10 mouse cellular contexts compared by ENCODE assay signal in the genomic region with DNA sequence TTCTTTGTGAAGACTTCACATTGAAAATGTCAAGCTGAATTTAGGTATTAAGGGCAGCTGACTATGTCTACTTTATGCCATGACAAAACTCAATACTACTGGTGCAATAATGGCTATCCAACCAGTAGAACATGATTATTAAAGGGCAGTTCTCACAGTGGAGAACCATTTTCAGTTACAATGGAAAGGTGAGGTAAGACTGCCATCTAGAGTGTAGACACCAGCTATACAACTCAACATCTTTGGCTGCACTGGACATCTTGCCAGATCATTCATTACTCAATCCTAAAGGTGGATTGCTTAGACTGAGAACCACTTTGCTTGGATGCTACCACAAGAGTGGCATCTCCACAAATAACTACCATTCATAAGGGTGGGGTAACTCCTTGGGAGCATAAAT. TPM values are rescaled to one million over a fixed set of nuclear protein-coding genes. Genes with fewer than 3 reads are reported as not detected.
DNase-seq lines count a peak whose midpoint lies in the region; ATAC-seq and TF ChIP-seq lines count a peak whose summit lies in the region.
"Had no signal": no experiment of that assay in that cellular context is flagged by ENCODE, and none has a peak within 500 bp of the region (broad histone marks: within the 10 kb centered on the region; RNA-seq: fewer than 3 reads in every experiment).

No protein-coding gene starts in this region.

- peak; percentile 70 for TF ChIP-seq CTCF in kidney, postnatal 0 days (IDR thresholded peaks at IDR 0.05; ENCODE audit: low read depth)

- no peaks in the 10 kb centered on the region for H3K27me3 ChIP-seq in embryonic facial prominence, embryonic 11.5 days (ENCODE audit: control insufficient read depth, insufficient read depth, low read length)
- H3K27me3 ChIP-seq in embryonic facial prominence, embryonic 10.5 days (replicated peaks; ENCODE audit: low read depth, poor library complexity, severe bottlenecking) = peaks cover 25% of the 10 kb centered on the region
- no peaks in the 10 kb centered on the region for H3K27me3 ChIP-seq in kidney, postnatal 0 days (ENCODE audit: insufficient read depth, low read length)
- H3K27me3 ChIP-seq in kidney, embryonic 16.5 days (ENCODE audit: insufficient read depth, low read length) = 0 out of 2 replicates have a peak, but pooled peaks cover 2% of the 10 kb centered on the region
- H3K27me3 ChIP-seq: hindbrain, embryonic 15.5 days had no signal

- H3K4me2 ChIP-seq in embryonic facial prominence, embryonic 11.5 days (ENCODE audit: low read depth, low read length) = no peak overlapping the region
- H3K4me2 ChIP-seq in kidney, postnatal 0 days (ENCODE audit: low read length) = no peak overlapping the region
- no peak overlapping the region for H3K4me2 ChIP-seq in kidney, embryonic 16.5 days (replicated peaks; ENCODE audit: low read depth, low read length)
- H3K4me2 ChIP-seq: hindbrain, embryonic 15.5 days; limb, embryonic 12.5 days had no signal

- no peak overlapping the region for H3K27ac ChIP-seq in embryonic facial prominence, embryonic 11.5 days (replicated peaks; ENCODE audit: low read depth, low read length)
- H3K27ac ChIP-seq in embryonic facial prominence, embryonic 10.5 days (replicated peaks) = no peak overlapping the region
- H3K27ac ChIP-seq in kidney, postnatal 0 days = no peak overlapping the region
- H3K27ac ChIP-seq in kidney, embryonic 16.5 days (ENCODE audit: low read length) = no peak overlapping the region
- H3K27ac ChIP-seq: hindbrain, embryonic 15.5 days; limb, embryonic 12.5 days had no signal

- no peaks in the 10 kb centered on the region for H3K9me3 ChIP-seq in embryonic facial prominence, embryonic 11.5 days (replicated peaks; ENCODE audit: control insufficient read depth, low read length)
- no peaks in the 10 kb centered on the region for H3K9me3 ChIP-seq in embryonic facial prominence, embryonic 10.5 days
- H3K9me3 ChIP-seq in kidney, postnatal 0 days (replicated peaks; ENCODE audit: low read length) = no peaks in the 10 kb centered on the region
- H3K9me3 ChIP-seq in kidney, embryonic 16.5 days (ENCODE audit: low read length) = no peaks in the 10 kb centered on the region
- H3K9me3 ChIP-seq: hindbrain, embryonic 15.5 days; limb, embryonic 12.5 days had no signal

- DNase-seq in embryonic facial prominence, embryonic 11.5 days (ENCODE audit: low spot score) = peak; percentile 19
- DNase-seq in embryonic facial prominence, embryonic 10.5 days (ENCODE audit: low spot score) = no peak
- DNase-seq in kidney, postnatal 0 days (ENCODE audit: low spot score) = peak; percentile 51
- DNase-seq in ES-CJ7 (ENCODE audit: low read depth, low spot score) = peak; percentile 6
- DNase-seq in kidney, postnatal 36 days = peak; percentile 5 to 32
- DNase-seq in urinary bladder, postnatal 25 days (ENCODE audit: low spot score) = no peak
- no peak for DNase-seq in urinary bladder, adult 2 months (ENCODE audit: low spot score)

- no peaks in the 10 kb centered on the region for H3K4me1 ChIP-seq in embryonic facial prominence, embryonic 11.5 days (ENCODE audit: control insufficient read depth, insufficient read depth, low read length)
- no peaks in the 10 kb centered on the region for H3K4me1 ChIP-seq in embryonic facial prominence, embryonic 10.5 days
- no peaks in the 10 kb centered on the region for H3K4me1 ChIP-seq in kidney, postnatal 0 days (replicated peaks; ENCODE audit: insufficient read depth, low read length)
- H3K4me1 ChIP-seq in kidney, embryonic 16.5 days (ENCODE audit: insufficient read depth, low read length) = no peaks in the 10 kb centered on the region
- H3K4me1 ChIP-seq: hindbrain, embryonic 15.5 days; limb, embryonic 12.5 days had no signal

- H3K4me3 ChIP-seq in embryonic facial prominence, embryonic 11.5 days (ENCODE audit: low read depth, low read length) = no peak overlapping the region
- H3K4me3 ChIP-seq in embryonic facial prominence, embryonic 10.5 days = no peak overlapping the region
- no peak overlapping the region for H3K4me3 ChIP-seq in kidney, postnatal 0 days (replicated peaks; ENCODE audit: low read depth, low read length)
- no peak overlapping the region for H3K4me3 ChIP-seq in kidney, embryonic 16.5 days (ENCODE audit: low read length)
- H3K4me3 ChIP-seq: hindbrain, embryonic 15.5 days; limb, embryonic 12.5 days had no signal

- no peaks in the 10 kb centered on the region for H3K36me3 ChIP-seq in embryonic facial prominence, embryonic 11.5 days (replicated peaks; ENCODE audit: control insufficient read depth, insufficient read depth, low read depth, low read length)
- H3K36me3 ChIP-seq in embryonic facial prominence, embryonic 10.5 days (replicated peaks) = no peaks in the 10 kb centered on the region
- H3K36me3 ChIP-seq in kidney, postnatal 0 days (ENCODE audit: insufficient read depth, low read length) = no peaks in the 10 kb centered on the region
- no peaks in the 10 kb centered on the region for H3K36me3 ChIP-seq in kidney, embryonic 16.5 days (ENCODE audit: insufficient read depth, low read length)
- H3K36me3 ChIP-seq: hindbrain, embryonic 15.5 days; limb, embryonic 12.5 days had no signal

- no peak for ATAC-seq in embryonic facial prominence, embryonic 11.5 days (replicated peaks; ENCODE audit: insufficient number of reproducible peaks, low FRiP score, low TSS enrichment, low read depth)
- no peak for ATAC-seq in kidney, postnatal 0 days (replicated peaks; ENCODE audit: low FRiP score, low read depth)
- no peak for ATAC-seq in kidney, embryonic 16.5 days (ENCODE audit: low FRiP score, low TSS enrichment)

- H3K9ac ChIP-seq in embryonic facial prominence, embryonic 11.5 days (replicated peaks; ENCODE audit: low read length) = no peak overlapping the region
- no peak overlapping the region for H3K9ac ChIP-seq in kidney, postnatal 0 days (ENCODE audit: low read depth, low read length)
- H3K9ac ChIP-seq in kidney, embryonic 16.5 days (replicated peaks; ENCODE audit: low read length) = no peak overlapping the region
- H3K9ac ChIP-seq: hindbrain, embryonic 15.5 days; limb, embryonic 12.5 days had no signal

RNA-seq across cellular contexts. Expression of a gene that starts 37.3 kb away (rescaled TPM):
- polyA plus RNA-seq in embryonic facial prominence, embryonic 11.5 days (2014; fragmentation: Nextera tagmentation; extraction: Ambion mirVana) = 0.81 and 1.1 TPM in 2 replicates
- 0.19 and 0.30 TPM in 2 replicates for polyA plus RNA-seq in embryonic facial prominence, embryonic 10.5 days (2016; fragmentation: Nextera tagmentation; extraction: Ambion mirVana)
- polyA plus RNA-seq in kidney, postnatal 0 days (2015; fragmentation: Nextera tagmentation; extraction: Ambion mirVana) = 0.09 and 0.32 TPM in 2 replicates
- 0.10 TPM in 2 replicates for polyA plus RNA-seq in kidney, embryonic 16.5 days (2015; fragmentation: Nextera tagmentation; extraction: Ambion mirVana)
- not detected in 2 replicates for polyA plus RNA-seq in urinary bladder, adult 2 months (2012; rRNA removed)

RNA-seq across cellular contexts. Expression of a gene that starts 49.7 kb away (rescaled TPM):
- 6.8 and 7.1 TPM in 2 replicates for polyA plus RNA-seq in embryonic facial prominence, embryonic 11.5 days (2014; fragmentation: Nextera tagmentation; extraction: Ambion mirVana)
- polyA plus RNA-seq in embryonic facial prominence, embryonic 10.5 days (2016; fragmentation: Nextera tagmentation; extraction: Ambion mirVana) = 5.1 and 5.8 TPM in 2 replicates
- 5.9 and 6.0 TPM in 2 replicates for polyA plus RNA-seq in kidney, postnatal 0 days (2015; fragmentation: Nextera tagmentation; extraction: Ambion mirVana)
- polyA plus RNA-seq in kidney, embryonic 16.5 days (2015; fragmentation: Nextera tagmentation; extraction: Ambion mirVana) = 6.4 and 6.6 TPM in 2 replicates
- polyA plus RNA-seq in urinary bladder, adult 2 months (2012; rRNA removed) = 5.6 TPM in 2 replicates

Comparison
In these comparisons a context has a peak if more than half of its experiments do, and no peak if none do; other contexts are left out.
1. DNase-seq: peak in embryonic facial prominence, embryonic 11.5 days (single experiment), kidney, postnatal 0 days (single experiment), ES-CJ7 (single experiment) and kidney, postnatal 36 days (2 of 2); none in embryonic facial prominence, embryonic 10.5 days (single experiment), urinary bladder, postnatal 25 days (single experiment) and urinary bladder, adult 2 months (single experiment).